Mouse (Mus musculus) neutrophil, adult 59 days (primary cell): ENCODE measurements around the gene Zfp131. TPM values are rescaled to one million over a fixed set of nuclear protein-coding genes. Genes with fewer than 3 reads are reported as not detected.

Source experiments
- total RNA-seq, 2 experiments: library from RNA; stranded (reverse); gene quantifications; 1 replicate in 1 of 2; 2 replicates in 1 of 2; pipeline ENCODE4 v1.2.4; 2023

Zfp131 gene
- total RNA-seq: 10 to 100 TPM; 43.0 to 47.8 TPM

GRCm38 (mm10) chr13:119790761-119791579, at the start of gene Zfp131:
Gene Zfp131, minus strand, starts transcription at chr13:119790889.

GRCm38 (mm10) chr13:119835320-119836056, 44.8 kb upstream of the Zfp131 start, which contains the start of gene D13Ertd608e:
Gene D13Ertd608e, plus strand, starts transcription at chr13:119836006.

DNA sequence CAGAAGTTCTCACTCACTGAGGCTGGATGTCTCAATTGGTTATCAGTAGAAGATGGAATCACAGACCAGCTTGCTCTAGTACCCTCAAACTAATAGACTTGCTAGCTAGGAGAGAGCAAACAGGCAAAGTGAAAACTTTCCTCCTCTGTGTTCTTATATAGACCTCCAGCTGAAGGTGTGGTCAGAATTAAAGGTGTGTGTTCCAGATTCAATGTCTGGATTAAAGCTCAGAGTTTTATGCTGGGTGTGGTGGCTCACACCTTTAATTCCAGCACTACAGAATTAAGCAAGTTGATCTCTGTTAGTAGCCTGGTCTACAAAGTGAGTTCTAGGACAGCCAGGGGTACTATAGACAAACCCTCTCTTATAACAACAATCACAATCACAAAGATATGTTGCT, 39.4 kb upstream of the Zfp131 start, which contains the start of gene AF067063:
Gene AF067063 (minus strand): TSS at position 101 of the 400 bp plus-strand sequence.

DNA sequence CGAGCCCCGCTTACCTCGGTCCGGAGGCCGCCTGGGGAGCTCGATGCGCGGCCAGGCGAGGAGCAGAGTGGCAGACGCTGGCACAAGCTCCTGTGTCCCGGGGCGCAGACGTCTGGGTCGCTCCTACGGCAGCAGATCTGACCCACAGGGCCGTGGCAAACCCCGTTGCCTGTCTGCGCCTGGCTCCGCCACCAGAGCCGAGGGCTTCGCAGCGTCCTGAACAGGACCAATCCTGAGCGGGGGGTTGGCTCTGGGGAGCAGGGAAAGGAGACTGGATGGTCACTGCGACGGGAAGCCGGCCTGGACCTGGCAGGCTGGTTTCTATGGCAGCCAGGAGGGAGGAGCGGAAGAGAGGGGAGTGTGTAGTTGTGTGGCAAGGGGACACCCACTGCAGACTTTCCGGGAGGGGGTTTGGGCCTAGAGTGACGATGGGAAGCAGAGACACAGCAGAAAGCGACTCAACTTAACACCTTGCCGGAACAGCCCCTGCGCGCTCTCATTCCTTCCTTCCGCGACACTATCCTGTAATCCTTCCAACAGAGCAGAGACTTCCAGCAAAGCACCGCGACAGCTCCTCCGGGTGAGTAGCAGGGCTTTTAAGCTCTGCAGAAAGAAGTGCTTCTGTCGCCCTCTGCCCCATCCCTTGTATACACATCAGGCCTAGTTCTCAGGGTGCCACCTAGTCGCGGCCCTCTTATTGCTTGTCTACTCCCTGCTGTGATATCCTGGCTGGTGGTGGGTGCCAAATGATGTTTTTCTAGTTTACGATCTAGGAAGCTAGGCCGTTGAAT, 34.8 kb downstream of the Zfp131 start, which contains the start of gene Nim1k:
Gene Nim1k (minus strand): TSS at position 202 of the 791 bp plus-strand sequence.

Other genes starting within 250 kb of the Zfp131 start
- gene Ccl28, start 167.1 kb downstream of the Zfp131 start, total RNA-seq: not detected
- 10 to 100 TPM; 18.8 to 21.2 TPM for gene Hmgcs1, start 100.5 kb downstream of the Zfp131 start, total RNA-seq
- under 1 TPM; 0.42 to 0.75 TPM for gene Nim1k, start 35.0 kb downstream of the Zfp131 start, total RNA-seq
- gene AF067063, start 39.3 kb upstream of the Zfp131 start, total RNA-seq: not detected
- gene D13Ertd608e, start 45.1 kb upstream of the Zfp131 start, total RNA-seq: not detected
- not detected for gene Tcstv1, start 103.9 kb upstream of the Zfp131 start, total RNA-seq
- gene Gm21761, start 138.4 kb upstream of the Zfp131 start, total RNA-seq: not detected
- not detected for gene B020031M17Rik, start 159.9 kb upstream of the Zfp131 start, total RNA-seq
- 1 to 10 TPM; 3.7 to 8.5 TPM for gene Gm36079, start 236.1 kb upstream of the Zfp131 start, total RNA-seq